Mouse (Mus musculus): Measurements from ENCODE around the gene Rapgef3.

Gene Rapgef3

GRCm38 (mm10) chr15:97770280-97770679 is 2.5 kb upstream of the Rapgef3 start:
- DNase-seq = peak; percentile 42

- no peak for DNase-seq
Observed at GRCm38 (mm10) chr15:97768192-97768591, 420 bp upstream of the Rapgef3 start.

GRCm38 (mm10) chr15:97766594-97767279 is 1.0 kb downstream of the Rapgef3 start:
- DNase-seq = peak; percentile 88

- peak; percentile 38 for DNase-seq
Observed at GRCm38 (mm10) chr15:97766194-97766593, 1.6 kb downstream of the Rapgef3 start.

DNA sequence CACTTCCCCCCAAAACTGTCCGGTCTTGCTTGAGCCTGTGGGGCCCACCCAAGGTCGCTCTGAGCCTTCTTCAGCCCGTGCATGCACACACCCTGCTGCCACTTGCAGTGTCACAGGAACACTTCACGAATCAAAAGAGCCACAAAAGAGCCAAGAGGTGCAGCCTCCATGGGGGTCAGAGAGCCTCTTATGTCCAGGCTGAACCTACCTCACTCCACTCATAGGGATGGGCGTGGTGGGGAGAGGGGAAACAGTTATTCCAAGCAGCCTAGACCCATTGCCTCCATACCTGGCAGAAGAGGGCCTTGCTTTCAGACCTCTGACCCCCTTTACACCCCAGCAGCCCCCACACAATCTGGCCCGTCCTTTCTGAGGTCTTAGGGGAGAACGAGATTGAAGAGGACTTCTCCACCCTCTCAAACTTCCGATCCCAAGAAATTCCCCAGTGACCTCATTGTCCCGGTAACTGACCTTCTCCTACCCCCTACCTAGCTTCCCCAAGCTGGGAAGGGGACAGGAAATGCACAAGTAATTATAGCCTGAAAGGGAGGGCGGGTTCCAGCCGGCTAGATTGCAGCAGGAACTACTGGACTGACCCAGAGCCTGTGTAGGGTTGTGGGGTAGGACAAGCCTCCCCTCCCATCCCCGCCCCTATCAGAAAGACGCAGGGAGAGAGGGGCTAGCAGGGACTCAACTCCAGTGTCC is 2.5 kb downstream of the Rapgef3 start:
- peak; percentile 72 for DNase-seq

- DNase-seq = no peak
Observed at GRCm38 (mm10) chr15:97764532-97764931, 3.2 kb downstream of the Rapgef3 start.

GRCm38 (mm10) chr15:97763256-97764049 is 4.3 kb downstream of the Rapgef3 start:
- DNase-seq = peak; percentile 77

DNA sequence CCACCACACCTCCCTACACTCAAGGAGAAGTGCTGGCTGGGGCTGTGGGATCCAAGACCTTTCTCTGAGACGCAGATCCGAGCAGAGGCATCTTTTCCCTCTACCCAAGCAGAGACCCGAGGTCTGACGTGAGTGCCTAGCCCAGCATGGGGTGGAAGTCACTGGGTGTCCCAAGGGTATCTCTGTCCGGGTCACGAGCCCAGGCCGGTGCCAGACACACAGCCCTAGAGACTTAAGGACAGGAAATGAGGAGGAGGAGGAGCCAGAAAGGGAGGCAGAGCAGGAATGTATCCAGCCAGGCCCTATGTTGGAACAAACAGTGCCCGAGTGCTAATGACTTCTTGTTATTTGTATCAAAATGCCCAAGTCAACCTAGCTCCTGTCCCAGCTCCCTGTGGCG is 5.0 kb downstream of the Rapgef3 start:
- peak; percentile 85 for DNase-seq

DNA sequence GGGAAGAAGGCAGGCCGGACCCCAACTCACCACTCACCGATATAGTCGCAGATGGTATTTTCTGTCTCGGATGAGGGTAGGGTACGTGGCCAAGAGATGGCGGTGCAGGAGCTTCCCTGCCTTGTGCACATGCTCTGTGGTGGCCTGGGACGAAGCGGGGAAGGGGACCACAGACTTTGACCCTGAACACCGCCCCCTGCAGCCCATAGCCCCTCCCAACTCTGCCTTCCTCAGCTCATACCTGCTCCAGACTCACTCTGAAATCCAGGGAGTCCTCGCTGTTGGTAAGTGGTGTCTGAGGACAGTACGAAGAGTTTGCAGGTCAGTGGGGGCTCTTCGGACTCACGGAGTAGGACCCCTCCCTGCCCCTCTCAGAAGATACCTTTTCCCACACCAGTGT is 6.3 kb downstream of the Rapgef3 start:
- DNase-seq = peak; percentile 70

- DNase-seq = no peak
Observed at GRCm38 (mm10) chr15:97760952-97761351, 6.8 kb downstream of the Rapgef3 start.

- DNase-seq = peak; percentile 66
Observed at GRCm38 (mm10) chr15:97760006-97760405, 7.8 kb downstream of the Rapgef3 start.

- DNase-seq = no peak
Observed at GRCm38 (mm10) chr15:97755361-97755760, 12.4 kb downstream of the Rapgef3 start.

DNA sequence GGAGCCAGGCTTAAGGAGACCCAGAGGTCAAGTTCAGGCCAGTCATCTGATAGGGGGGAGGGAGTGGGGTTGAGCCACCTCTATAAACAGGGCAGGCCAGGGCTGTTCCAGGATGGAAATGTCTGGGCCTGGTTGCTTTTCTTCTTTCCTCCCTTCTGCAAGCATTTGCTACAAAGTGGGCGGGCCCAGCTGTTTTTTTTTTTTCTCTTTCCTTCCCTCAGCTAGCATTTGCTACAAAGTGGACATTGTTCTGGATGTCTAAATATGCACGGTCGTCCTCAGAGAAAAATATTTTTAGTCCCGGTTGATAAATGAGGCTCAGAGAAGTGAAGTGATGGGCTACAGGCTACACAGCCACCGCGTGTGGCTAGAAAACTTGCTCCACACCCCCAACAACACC is 13.3 kb downstream of the Rapgef3 start:
- peak; percentile 46 for DNase-seq

GRCm38 (mm10) chr15:97752491-97752890 is 15.3 kb downstream of the Rapgef3 start:
- DNase-seq = peak; percentile 73

- DNase-seq = peak; percentile 49
Observed at GRCm38 (mm10) chr15:97751676-97752075, 16.1 kb downstream of the Rapgef3 start.

GRCm38 (mm10) chr15:97750697-97751096 is 17.1 kb downstream of the Rapgef3 start:
- peak; percentile 76 for DNase-seq

DNA sequence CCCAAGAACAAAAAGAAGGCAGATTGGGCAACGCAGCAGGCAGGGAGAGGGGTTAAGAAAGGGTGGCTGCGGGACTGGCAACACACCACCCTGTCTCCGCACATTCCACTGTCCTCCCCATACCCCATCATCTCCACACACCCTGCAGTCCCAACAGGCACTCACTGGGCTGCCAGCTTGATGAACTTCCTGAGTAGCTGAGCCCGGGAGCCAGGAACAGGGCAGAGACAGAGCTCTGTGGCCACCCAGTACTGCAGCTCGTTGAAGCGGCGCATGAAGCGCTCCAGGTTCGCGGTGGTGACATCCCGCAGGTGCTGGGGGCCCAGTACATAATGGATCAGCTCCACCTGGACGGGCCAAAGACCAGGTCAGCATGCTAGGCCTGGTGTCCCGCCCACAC is 17.9 kb downstream of the Rapgef3 start:
- DNase-seq = no peak

DNA sequence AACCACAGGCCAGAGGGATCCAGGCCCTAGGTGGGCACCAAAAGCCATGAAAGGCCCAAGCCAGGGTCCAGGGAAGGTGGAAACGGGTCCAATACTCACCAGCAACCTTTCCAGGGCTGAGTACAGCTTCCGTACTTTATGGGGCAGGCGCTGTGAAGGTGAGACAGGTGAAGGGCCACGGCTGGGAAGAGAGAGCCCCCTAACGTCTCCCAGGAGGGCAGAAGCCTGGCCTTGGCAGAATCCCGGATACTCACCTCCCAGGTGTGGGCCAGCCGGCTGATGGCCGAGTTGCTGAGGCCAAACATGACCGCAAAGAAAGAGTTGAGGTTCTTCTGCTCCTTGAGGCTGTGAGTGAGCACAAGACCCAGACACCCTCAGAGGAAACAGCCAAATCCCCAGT is 18.4 kb downstream of the Rapgef3 start:
- no peak for DNase-seq

GRCm38 (mm10) chr15:97748964-97749363 is 18.8 kb downstream of the Rapgef3 start:
- DNase-seq = no peak

- no peak for DNase-seq
Observed at GRCm38 (mm10) chr15:97748309-97748708, 19.5 kb downstream of the Rapgef3 start.

DNA sequence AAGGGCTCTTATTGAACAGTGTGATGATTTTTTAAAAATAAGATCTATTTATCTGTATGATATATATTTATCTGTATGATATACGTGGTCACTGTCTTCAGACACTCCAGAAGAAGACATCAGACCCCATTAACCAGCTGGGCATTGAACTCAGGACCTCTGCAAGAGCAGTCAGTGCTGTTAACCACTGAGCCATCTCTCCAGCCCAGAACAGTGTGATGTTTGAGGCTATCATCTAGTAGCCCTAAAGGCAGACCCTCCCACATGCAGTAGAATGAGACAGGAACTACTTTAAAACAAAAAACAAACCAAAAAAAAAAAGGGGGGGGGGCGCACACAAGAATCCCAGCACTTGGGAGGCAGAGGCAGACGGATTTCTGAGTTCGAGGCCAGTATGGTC is 20.3 kb downstream of the Rapgef3 start:
- DNase-seq = no peak

- no peak for DNase-seq
Observed at GRCm38 (mm10) chr15:97746748-97747147, 21.0 kb downstream of the Rapgef3 start.

- no peak for DNase-seq
Observed at GRCm38 (mm10) chr15:97746278-97746677, 21.5 kb downstream of the Rapgef3 start.

GRCm38 (mm10) chr15:97745331-97745730 is 22.4 kb downstream of the Rapgef3 start:
- DNase-seq = peak; percentile 92

Data from kidney, adult 9 months (tissue).